Mouse (Mus musculus): ENCODE measurements at regions not wholly inside any gene's neighbourhood (a gene's known extent, or its start where the extent isn't known, plus 50 kb on each side); places are given as distances from the start of the nearest gene placed in this dataset.

GRCm38 (mm10) chr10:96308713-96309445 lies 172.5 kb downstream of the Gm5426 start:
- TF ChIP-seq CTCF (IDR thresholded peaks at IDR 0.05; ENCODE audit: borderline replicate concordance, extremely low read depth, insufficient read depth, insufficient read length) (no peak), POLR2A (IDR thresholded peaks at IDR 0.05; ENCODE audit: borderline replicate concordance, extremely low read depth, insufficient read depth, insufficient read length, poor library complexity, severe bottlenecking) (no peak)
